Mouse (Mus musculus): ENCODE data around the gene 1700016C15Rik. TPM values are rescaled to one million over a fixed set of nuclear protein-coding genes. Genes with fewer than 3 reads are reported as not detected.

Gene 1700016C15Rik
- polyA plus RNA-seq, 1 experiment from 2014 or later, result not detected

DNA sequence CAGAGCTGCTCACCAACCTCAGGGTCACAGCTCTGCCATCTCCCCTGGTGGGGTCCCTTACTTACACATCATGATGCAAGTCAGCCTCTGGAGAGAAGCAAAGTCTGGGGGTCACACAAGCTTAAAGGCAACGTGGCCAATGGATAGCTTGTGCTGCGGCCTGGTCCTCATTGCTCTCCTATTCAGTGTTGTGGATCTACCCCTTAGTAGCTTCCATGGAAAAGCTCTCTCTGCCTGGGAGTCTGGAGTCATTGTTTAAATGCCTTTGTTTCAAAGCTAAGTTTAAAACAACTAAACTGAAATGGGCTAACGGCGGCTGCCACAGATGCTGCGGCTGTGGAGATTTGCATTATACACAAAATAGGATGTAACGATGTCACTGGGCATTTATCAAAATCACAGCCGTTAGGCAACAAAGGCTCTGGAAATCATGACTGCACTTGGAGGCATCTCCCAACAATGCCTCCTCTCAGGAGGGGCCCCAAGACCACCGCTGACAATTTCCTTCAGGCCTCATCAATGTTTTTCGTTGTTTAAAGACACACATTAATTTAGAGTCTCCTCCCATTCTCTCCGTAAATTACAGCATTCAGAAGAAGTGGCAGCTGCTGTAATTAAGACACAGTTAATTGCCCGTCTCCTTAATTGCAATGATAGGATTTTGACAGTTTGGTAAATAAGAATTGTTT lies 11.1 kb upstream of the 1700016C15Rik start:
- H3K4me2 ChIP-seq, result no peak overlapping the region
- H3K9ac ChIP-seq, result no peak overlapping the region
- WGBS, result 73% methylated on average over 11 of the region's 11 CpGs
- no peaks in the 10 kb centered on the region for H3K27me3 ChIP-seq (replicated peaks)
- no peak overlapping the region for H3K27ac ChIP-seq (replicated peaks)
- no peaks in the 10 kb centered on the region for H3K36me3 ChIP-seq
- H3K4me1 ChIP-seq, result peaks cover 13% of the 10 kb centered on the region
- H3K9me3 ChIP-seq, result no peaks in the 10 kb centered on the region
- no peak overlapping the region for H3K4me3 ChIP-seq
- no peak for ATAC-seq (ENCODE audit: extremely low read depth, insufficient number of reproducible peaks, low FRiP score, low TSS enrichment)

DNA sequence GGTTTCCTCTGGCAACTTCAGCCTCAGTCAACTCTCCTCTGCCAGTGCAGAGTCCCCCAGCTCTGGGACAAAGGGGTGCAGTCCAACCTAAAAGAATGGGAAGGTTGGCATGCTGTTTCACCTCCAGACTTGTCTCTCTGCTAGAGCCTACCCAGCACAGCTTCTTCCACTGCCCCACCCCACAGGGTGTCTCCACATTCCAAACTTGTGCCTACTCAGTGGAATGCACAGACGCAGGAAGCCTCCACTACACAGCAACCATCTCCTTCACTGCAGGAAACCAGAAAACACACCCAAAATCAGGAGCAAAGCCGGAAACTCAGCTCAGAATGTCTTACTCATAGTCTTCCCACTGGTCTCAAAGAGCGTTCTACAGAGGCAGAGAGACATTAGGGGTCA lies 10.6 kb upstream of the 1700016C15Rik start:
- Histone ChIP-seq H3K4me2 (no peak overlapping the region), H3K27ac (replicated peaks) (no peak overlapping the region), H3K4me1 (peaks cover 13% of the 10 kb centered on the region), H3K9me3 (no peaks in the 10 kb centered on the region), H3K9ac (no peak overlapping the region), H3K27me3 (replicated peaks) (no peaks in the 10 kb centered on the region), H3K36me3 (no peaks in the 10 kb centered on the region), H3K4me3 (no peak overlapping the region)
- ATAC-seq (ENCODE audit: extremely low read depth, insufficient number of reproducible peaks, low FRiP score, low TSS enrichment), result no peak
- WGBS, result 55% methylated on average over 3 of the region's 3 CpGs

GRCm38 (mm10) chr1:177723786-177724185 lies 5.8 kb upstream of the 1700016C15Rik start:
- no peak for ATAC-seq (ENCODE audit: extremely low read depth, insufficient number of reproducible peaks, low FRiP score, low TSS enrichment)
- Histone ChIP-seq H3K36me3 (no peaks in the 10 kb centered on the region), H3K4me2 (no peak overlapping the region), H3K9ac (no peak overlapping the region), H3K27ac (replicated peaks) (no peak overlapping the region), H3K27me3 (replicated peaks) (no peaks in the 10 kb centered on the region), H3K4me1 (no peaks in the 10 kb centered on the region; the same call in 1 of the 2 replicates), H3K4me3 (no peak overlapping the region), H3K9me3 (no peaks in the 10 kb centered on the region)
- WGBS, result 61% methylated on average over 4 of the region's 4 CpGs

DNA sequence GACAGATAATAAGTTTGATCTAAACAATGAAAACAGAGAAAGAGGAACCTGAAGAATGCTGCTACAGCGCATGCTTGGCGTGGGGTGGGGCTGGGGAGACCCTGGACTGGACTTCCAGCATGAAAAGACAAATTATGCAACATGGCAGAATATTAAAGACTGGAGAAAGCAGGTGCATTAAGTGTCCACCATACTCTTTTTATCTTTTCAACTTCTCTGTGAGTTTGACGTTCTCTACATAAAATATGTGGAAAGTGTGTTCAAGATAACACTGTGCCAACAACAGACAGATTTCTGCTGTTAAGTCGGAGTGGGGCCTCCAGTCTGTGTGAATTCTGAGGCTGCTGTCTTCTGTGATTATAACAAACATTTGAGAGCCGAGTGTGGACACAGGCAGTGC lies 2.7 kb upstream of the 1700016C15Rik start:
- no peak overlapping the region for H3K4me3 ChIP-seq
- no peaks in the 10 kb centered on the region for H3K27me3 ChIP-seq (replicated peaks)
- WGBS, result 51% methylated on average over 5 of the region's 5 CpGs
- H3K9me3 ChIP-seq, result peaks cover 7% of the 10 kb centered on the region; the same call in 1 of the 2 replicates
- H3K27ac ChIP-seq (replicated peaks), result no peak overlapping the region
- no peak overlapping the region for H3K9ac ChIP-seq
- no peak overlapping the region for H3K4me2 ChIP-seq
- ATAC-seq (ENCODE audit: extremely low read depth, insufficient number of reproducible peaks, low FRiP score, low TSS enrichment), result no peak
- no peaks in the 10 kb centered on the region for H3K36me3 ChIP-seq
- peaks cover 2% of the 10 kb centered on the region; the same call in 1 of the 2 replicates for H3K4me1 ChIP-seq

GRCm38 (mm10) chr1:177727883-177728525 lies 1.6 kb upstream of the 1700016C15Rik start:
- H3K4me1 ChIP-seq, result peaks cover 2% of the 10 kb centered on the region; the same call in 1 of the 2 replicates
- no peak overlapping the region for H3K27ac ChIP-seq (replicated peaks)
- no peak for ATAC-seq (ENCODE audit: extremely low read depth, insufficient number of reproducible peaks, low FRiP score, low TSS enrichment)

DNA sequence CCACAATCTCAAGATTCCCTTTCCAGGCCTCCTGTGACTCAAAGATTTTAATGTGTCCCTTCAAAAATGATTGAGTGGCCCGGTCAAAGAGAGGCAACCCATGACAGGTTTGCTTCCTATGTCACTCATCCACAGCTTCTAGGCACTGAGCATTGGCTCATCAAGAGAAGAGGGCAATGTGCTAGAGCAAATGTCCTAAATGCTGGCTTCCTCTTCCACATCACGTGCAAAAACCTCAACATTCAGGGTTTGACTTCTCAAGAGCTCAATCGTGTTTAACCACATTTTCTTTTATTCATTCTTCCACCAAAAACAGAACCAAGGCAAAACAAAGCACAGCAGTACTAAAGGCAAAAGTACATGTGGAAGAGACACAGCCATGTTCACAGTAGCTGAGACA lies 2.4 kb downstream of the 1700016C15Rik start:
- no peak overlapping the region for H3K9ac ChIP-seq
- no peak overlapping the region for H3K4me3 ChIP-seq
- H3K36me3 ChIP-seq, result no peaks in the 10 kb centered on the region
- H3K9me3 ChIP-seq, result peaks cover 7% of the 10 kb centered on the region; the same call in 1 of the 2 replicates
- H3K4me1 ChIP-seq, result peaks cover 2% of the 10 kb centered on the region; the same call in 1 of the 2 replicates
- H3K27ac ChIP-seq (replicated peaks), result no peak overlapping the region
- H3K4me2 ChIP-seq, result no peak overlapping the region
- H3K27me3 ChIP-seq (replicated peaks), result no peaks in the 10 kb centered on the region
- no peak for ATAC-seq (ENCODE audit: extremely low read depth, insufficient number of reproducible peaks, low FRiP score, low TSS enrichment)
- 74% methylated on average over 3 of the region's 3 CpGs for WGBS

More at GRCm38 (mm10) chr1:177727883-177728525, 1.6 kb upstream of the 1700016C15Rik start:
- H3K4me3 ChIP-seq, result no peak overlapping the region
- no peak overlapping the region for H3K9ac ChIP-seq
- WGBS, result 81% methylated on average over 3 of the region's 3 CpGs
- peaks cover 7% of the 10 kb centered on the region; the same call in 1 of the 2 replicates for H3K9me3 ChIP-seq
- no peaks in the 10 kb centered on the region for H3K36me3 ChIP-seq
- H3K27me3 ChIP-seq (replicated peaks), result no peaks in the 10 kb centered on the region
- no peak overlapping the region for H3K4me2 ChIP-seq

DNA sequence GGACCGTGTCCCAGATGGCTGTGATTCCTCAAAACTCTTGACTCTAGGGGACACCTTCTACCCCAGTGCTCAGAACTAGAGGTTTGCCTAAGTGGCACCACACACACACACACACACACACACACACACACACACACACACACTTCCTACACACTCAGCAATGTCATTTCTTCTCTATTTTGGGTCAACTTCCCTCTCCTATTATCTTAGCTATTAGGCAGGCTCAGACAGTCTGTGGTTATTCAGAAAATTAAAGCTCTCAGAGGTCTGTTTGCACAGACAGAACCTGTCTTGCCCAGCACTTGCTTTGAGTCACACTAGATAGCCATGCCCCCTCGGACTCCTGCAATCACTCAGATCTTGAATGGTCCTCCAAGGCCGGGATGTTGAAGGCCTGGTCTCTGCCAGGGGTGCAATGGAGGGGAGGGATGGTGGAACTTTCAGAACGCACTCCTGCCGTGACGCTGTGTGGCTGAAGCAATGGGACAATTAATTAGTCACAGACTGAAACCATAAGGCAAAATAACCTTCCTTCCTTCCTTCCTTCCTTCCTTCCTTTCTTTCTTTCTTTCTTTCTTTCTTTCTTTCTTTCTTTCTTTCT lies 8.0 kb downstream of the 1700016C15Rik start:
- Histone ChIP-seq H3K4me3 (no peak overlapping the region), H3K36me3 (no peaks in the 10 kb centered on the region), H3K4me1 (no peaks in the 10 kb centered on the region), H3K9me3 (no peaks in the 10 kb centered on the region), H3K4me2 (no peak overlapping the region), H3K27me3 (replicated peaks) (no peaks in the 10 kb centered on the region), H3K27ac (replicated peaks) (no peak overlapping the region), H3K9ac (no peak overlapping the region)
- WGBS, result 50% methylated on average over 6 of the region's 6 CpGs
- no peak for ATAC-seq (ENCODE audit: extremely low read depth, insufficient number of reproducible peaks, low FRiP score, low TSS enrichment)

DNA sequence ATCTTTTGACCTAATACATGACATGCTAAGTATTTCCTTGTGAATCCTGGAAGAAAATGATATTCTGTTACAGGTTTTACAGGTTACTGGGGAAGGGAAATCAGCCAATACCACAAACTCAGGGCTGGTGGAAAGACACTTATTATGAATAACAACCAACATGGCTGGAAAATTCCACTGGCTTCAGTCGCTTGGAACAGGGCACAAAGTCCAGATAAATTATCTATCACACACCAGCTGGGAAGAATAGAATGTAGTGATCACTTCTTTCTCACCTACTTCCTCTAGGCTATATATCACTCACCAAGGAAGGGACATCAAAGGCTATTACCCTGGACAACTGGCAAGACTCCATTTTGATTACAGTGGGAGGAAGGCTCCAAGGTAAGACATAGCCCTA lies 11.1 kb downstream of the 1700016C15Rik start:
- WGBS, result 47% methylated on average over 1 of the region's 1 CpGs
- Histone ChIP-seq H3K4me2 (no peak overlapping the region), H3K27me3 (replicated peaks) (no peaks in the 10 kb centered on the region), H3K36me3 (no peaks in the 10 kb centered on the region), H3K9ac (no peak overlapping the region), H3K9me3 (no peaks in the 10 kb centered on the region), H3K4me3 (no peak overlapping the region), H3K27ac (replicated peaks) (no peak overlapping the region), H3K4me1 (no peaks in the 10 kb centered on the region)
- no peak for ATAC-seq (ENCODE audit: extremely low read depth, insufficient number of reproducible peaks, low FRiP score, low TSS enrichment)

DNA sequence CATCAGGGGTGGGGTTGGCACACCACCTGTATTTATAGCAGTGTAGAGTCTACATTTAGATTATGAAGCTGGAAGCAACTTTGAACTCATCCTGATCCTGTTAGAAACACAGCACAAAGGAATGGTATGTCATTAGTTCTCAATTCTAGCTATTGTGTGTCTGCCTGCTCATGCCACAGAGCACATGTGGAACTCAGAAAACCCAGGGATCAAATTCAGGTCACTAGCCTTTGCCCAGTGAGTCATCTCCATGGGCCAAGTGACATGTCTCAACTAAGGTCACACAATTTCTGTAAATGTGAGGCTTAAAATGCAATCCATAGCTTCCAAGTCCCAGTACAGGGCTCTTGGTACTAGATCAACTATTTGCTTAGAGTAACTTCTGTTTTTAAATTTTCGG lies 12.5 kb downstream of the 1700016C15Rik start:
- H3K4me3 ChIP-seq, result no peak overlapping the region
- H3K9ac ChIP-seq, result no peak overlapping the region
- H3K4me2 ChIP-seq, result no peak overlapping the region
- no peaks in the 10 kb centered on the region for H3K9me3 ChIP-seq
- 71% methylated on average over 1 of the region's 1 CpGs for WGBS
- no peaks in the 10 kb centered on the region for H3K4me1 ChIP-seq
- no peak overlapping the region for H3K27ac ChIP-seq (replicated peaks)
- H3K27me3 ChIP-seq (replicated peaks), result no peaks in the 10 kb centered on the region
- H3K36me3 ChIP-seq, result no peaks in the 10 kb centered on the region
- no peak for ATAC-seq (ENCODE audit: extremely low read depth, insufficient number of reproducible peaks, low FRiP score, low TSS enrichment)

- no peaks in the 10 kb centered on the region for H3K4me1 ChIP-seq
- peaks cover 13% of the 10 kb centered on the region for H3K9me3 ChIP-seq
- H3K9ac ChIP-seq, result no peak overlapping the region
- H3K4me3 ChIP-seq, result no peak overlapping the region
- H3K36me3 ChIP-seq, result peaks cover 4% of the 10 kb centered on the region; the same call in 1 of the 2 replicates
- WGBS, result 82% methylated on average over 7 of the region's 7 CpGs
- no peak for ATAC-seq (ENCODE audit: extremely low read depth, insufficient number of reproducible peaks, low FRiP score, low TSS enrichment)
- no peak overlapping the region for H3K4me2 ChIP-seq
- no peaks in the 10 kb centered on the region for H3K27me3 ChIP-seq (replicated peaks)
- no peak overlapping the region for H3K27ac ChIP-seq (replicated peaks)
Measured at GRCm38 (mm10) chr1:177744521-177745325, 15.1 kb downstream of the 1700016C15Rik start.

Data from heart, embryonic 13.5 days (tissue).